Mouse (Mus musculus) limb, embryonic 12.5 days (tissue): ENCODE measurements around the gene Sec24d. TPM values are rescaled to one million over a fixed set of nuclear protein-coding genes. Genes with fewer than 3 reads are reported as not detected.
A peak's percentile ranks its signal among the peaks of the same experiment; 100 is the strongest.
"Not testable (repeated sequence)": the region's sequence is repeated elsewhere in the genome, so short reads cannot be mapped to it uniquely, and the experiment has no call there.

Experiments
- ATAC-seq: fragments of 200-750 bp; cut with Nextera tagmentation; 2 replicates; pipeline ENCODE4 v1.8.0; 2017; ENCODE audit warnings: low read depth, moderate TSS enrichment; ENCODE audit not compliant: insufficient number of reproducible peaks, insufficient read depth, low FRiP score, low TSS enrichment
- H3K27ac ChIP-seq: fragments of 300-500 bp; sonication (generic); 2 replicates; pipeline ENCODE4 v1.5.1; 2016; ENCODE audit warnings: mild to moderate bottlenecking, moderate library complexity
- H3K27me3 ChIP-seq: fragments of 300-500 bp; sonication (generic); 2 replicates; pipeline ENCODE4 v1.6.1; 2016; ENCODE audit warnings: mild to moderate bottlenecking, moderate library complexity
- H3K36me3 ChIP-seq: fragments of 300-500 bp; sonication (generic); 2 replicates; pipeline ENCODE4 v1.6.1; 2016; ENCODE audit warnings: mild to moderate bottlenecking, moderate library complexity
- H3K4me1 ChIP-seq: fragments of 300-500 bp; sonication (generic); replicated peaks from 2 replicates; pipeline ENCODE4 v1.6.1; 2016
- H3K4me2 ChIP-seq: fragments of 300-500 bp; sonication (generic); 2 replicates; pipeline ENCODE4 v1.6.1; 2016; ENCODE audit warnings: mild to moderate bottlenecking, moderate library complexity
- H3K4me3 ChIP-seq: fragments of 300-500 bp; sonication (generic); replicated peaks from 2 replicates; pipeline ENCODE4 v1.5.1; 2016; ENCODE audit warnings: mild to moderate bottlenecking
- H3K9ac ChIP-seq: fragments of 300-500 bp; sonication (generic); replicated peaks from 2 replicates; pipeline ENCODE4 v1.6.1; 2016; ENCODE audit warnings: mild to moderate bottlenecking, moderate library complexity
- H3K9me3 ChIP-seq: fragments of 300-500 bp; sonication (generic); 2 replicates; pipeline ENCODE4 v1.6.1; 2016; ENCODE audit warnings: mild to moderate bottlenecking, moderate library complexity
- WGBS: fragments of 180-500 bp; shearing (Covaris S2); methylation state at CpG from one replicate; pipeline ENCODE4 v1.1.7; 2016; 5-methylcytosine and 5-hydroxymethylcytosine counted together
- polyA plus RNA-seq: library from polyadenylated mRNA; unstranded; fragments of >200 nt; fragmentation: Nextera tagmentation; extraction: Ambion mirVana; gene quantifications from 2 replicates; pipeline ENCODE4 v1.2.1, GENCODE M21; 2016

Gene Sec24d
- polyA plus RNA-seq, 1 experiment from 2014 or later, result 41.8 TPM

DNA sequence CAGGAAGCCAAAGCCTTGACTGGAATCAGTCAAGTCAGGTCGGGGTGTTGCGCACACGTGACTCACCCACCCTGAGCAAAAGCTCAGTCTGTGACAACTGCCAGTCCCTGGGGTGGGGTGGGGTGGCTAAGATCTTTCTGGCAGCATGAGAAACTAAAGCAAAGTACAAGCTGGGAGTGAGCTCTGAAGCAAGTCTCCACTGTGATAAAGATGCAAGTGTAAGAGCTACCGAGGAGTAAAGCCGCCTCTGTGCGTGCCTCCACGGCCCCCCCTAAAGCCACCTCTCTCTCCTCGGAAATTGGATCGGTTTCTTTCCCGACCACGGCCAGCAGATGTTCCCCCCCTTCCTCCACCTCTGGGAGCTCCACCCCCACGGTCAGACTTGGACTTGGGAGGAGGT is 101.9 kb downstream of the Sec24d start:
- no peak overlapping the region for H3K4me2 ChIP-seq
- H3K27ac ChIP-seq, result no peak overlapping the region
- no peak overlapping the region for H3K4me3 ChIP-seq
- no peak for ATAC-seq
- 89% methylated on average over 12 of the region's 12 CpGs for WGBS
- no peaks in the 10 kb centered on the region for H3K27me3 ChIP-seq
- H3K4me1 ChIP-seq, result no peaks in the 10 kb centered on the region
- peaks cover 62% of the 10 kb centered on the region for H3K36me3 ChIP-seq
- no peak overlapping the region for H3K9ac ChIP-seq
- no peaks in the 10 kb centered on the region for H3K9me3 ChIP-seq

DNA sequence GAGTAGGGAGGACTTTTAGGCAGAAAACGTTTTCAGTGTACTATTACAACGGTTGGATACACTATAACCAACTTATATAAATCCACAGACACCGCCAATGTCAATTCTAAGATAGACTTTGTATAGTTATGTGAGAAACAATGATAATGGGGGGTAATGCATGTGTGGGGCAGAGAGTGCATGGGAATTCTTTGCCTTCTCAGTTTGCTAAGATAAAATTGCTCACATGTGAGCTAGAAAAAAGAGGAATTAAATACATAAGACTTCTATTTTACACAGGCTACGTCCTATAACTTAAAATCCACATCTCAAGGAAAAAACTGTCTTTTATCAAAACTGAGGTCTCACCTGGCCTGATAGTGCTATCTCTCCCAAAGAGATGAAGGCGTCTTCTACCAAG is 103.7 kb downstream of the Sec24d start:
- Histone ChIP-seq H3K4me1 (no peaks in the 10 kb centered on the region), H3K36me3 (peaks cover 60% of the 10 kb centered on the region), H3K4me3 (no peak overlapping the region), H3K9ac (no peak overlapping the region), H3K4me2 (no peak overlapping the region), H3K9me3 (no peaks in the 10 kb centered on the region), H3K27me3 (no peaks in the 10 kb centered on the region), H3K27ac (no peak overlapping the region)
- 90% methylated on average over 5 of the region's 5 CpGs for WGBS
- no peak for ATAC-seq

DNA sequence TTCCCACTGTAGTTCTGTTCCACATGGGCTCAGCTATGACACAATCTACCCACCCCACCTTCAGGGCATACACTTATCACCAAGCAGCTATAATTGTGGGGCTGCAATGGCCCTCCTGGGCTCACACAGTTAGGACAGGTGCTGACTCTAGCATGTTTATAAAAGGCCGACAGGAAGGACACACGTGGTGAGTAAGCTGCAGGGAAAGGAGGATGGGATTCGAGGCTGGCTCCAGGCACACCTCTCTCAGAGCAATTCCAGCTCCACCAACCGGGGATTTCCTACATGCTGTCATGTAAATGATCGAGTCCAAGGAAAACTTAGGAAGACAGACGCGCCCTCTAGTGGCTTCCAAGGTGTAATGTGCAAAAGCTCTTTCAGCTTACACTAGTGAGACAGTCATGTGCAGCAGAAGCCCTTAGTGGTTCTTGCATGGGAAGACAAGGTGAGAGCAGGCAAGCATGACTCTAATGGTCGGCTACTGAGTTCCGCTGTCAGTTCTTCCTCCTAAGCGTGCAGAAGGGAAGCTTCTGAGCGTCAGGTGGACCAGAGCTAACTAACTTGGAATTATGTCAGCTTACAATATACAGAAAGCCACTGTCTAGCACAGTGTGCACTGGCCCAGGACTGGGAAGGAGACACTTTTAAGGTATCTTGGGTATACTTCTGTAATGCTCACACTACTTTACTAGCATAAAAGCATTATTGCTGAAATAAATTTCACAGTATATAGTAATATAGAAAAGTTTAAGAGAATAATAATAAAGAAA is 104.7 kb downstream of the Sec24d start:
- no peak for ATAC-seq
- H3K4me3 ChIP-seq, result no peak overlapping the region
- no peak overlapping the region for H3K4me2 ChIP-seq
- H3K4me1 ChIP-seq, result no peaks in the 10 kb centered on the region
- no peak overlapping the region for H3K27ac ChIP-seq
- no peaks in the 10 kb centered on the region for H3K27me3 ChIP-seq
- H3K36me3 ChIP-seq, result peaks cover 62% of the 10 kb centered on the region
- H3K9ac ChIP-seq, result no peak overlapping the region
- H3K9me3 ChIP-seq, result no peaks in the 10 kb centered on the region
- 33% methylated on average over 11 of the region's 11 CpGs for WGBS

DNA sequence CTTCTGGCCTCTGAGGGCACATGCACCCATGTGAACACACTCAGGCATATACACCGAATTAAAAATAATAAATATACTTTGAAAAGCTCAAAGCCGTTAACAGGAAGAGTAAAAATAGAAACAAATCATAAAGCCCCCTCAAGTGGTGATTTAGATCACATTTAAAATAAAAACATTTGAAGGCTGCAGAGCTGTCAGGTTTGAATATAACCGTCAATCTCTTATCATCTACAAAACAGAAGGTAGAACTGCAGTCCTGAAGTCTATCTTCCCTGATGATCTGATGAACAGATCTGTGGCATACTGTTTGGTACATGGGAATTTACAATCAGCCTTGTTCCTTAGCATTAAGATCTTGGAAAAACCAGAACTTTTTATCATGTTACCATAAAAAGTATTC is 109.3 kb downstream of the Sec24d start:
- no peak overlapping the region for H3K27ac ChIP-seq
- peaks cover 63% of the 10 kb centered on the region for H3K36me3 ChIP-seq
- no peak overlapping the region for H3K9ac ChIP-seq
- no peaks in the 10 kb centered on the region for H3K4me1 ChIP-seq
- 96% methylated on average over 3 of the region's 3 CpGs for WGBS
- H3K4me3 ChIP-seq, result no peak overlapping the region
- H3K9me3 ChIP-seq, result no peaks in the 10 kb centered on the region
- no peak overlapping the region for H3K4me2 ChIP-seq
- ATAC-seq, result no peak
- no peaks in the 10 kb centered on the region for H3K27me3 ChIP-seq

DNA sequence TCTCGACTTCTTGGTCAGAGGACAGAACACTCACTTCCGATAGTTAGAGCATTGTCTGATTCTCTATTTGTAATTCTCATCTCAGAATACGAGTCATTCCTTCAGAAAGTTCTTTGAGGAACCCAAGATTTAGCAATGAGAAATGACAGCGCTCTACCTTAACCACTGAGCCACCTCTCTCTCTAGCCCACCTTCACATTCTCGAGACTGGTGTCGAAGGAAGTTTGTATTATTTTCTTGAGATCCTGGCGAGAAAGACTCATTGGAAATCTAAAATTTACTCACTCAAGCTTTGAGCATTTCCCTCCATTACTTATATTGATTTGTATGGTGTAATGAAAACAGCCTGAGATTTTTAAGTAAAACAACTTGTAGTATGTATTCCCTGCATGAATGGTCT is 117.2 kb downstream of the Sec24d start:
- Histone ChIP-seq H3K4me2 (peak overlapping the region; percentile 70), H3K4me1 (peaks cover 6% of the 10 kb centered on the region; the same call in 1 of the 2 replicates), H3K27ac (no peak overlapping the region), H3K27me3 (no peaks in the 10 kb centered on the region), H3K9me3 (no peaks in the 10 kb centered on the region), H3K36me3 (peaks cover 22% of the 10 kb centered on the region), H3K4me3 (peak overlapping the region; percentile 68), H3K9ac (peak overlapping the region; percentile 59; the same call in 1 of the 2 replicates)
- no peak for ATAC-seq
- 93% methylated on average over 7 of the region's 7 CpGs for WGBS

DNA sequence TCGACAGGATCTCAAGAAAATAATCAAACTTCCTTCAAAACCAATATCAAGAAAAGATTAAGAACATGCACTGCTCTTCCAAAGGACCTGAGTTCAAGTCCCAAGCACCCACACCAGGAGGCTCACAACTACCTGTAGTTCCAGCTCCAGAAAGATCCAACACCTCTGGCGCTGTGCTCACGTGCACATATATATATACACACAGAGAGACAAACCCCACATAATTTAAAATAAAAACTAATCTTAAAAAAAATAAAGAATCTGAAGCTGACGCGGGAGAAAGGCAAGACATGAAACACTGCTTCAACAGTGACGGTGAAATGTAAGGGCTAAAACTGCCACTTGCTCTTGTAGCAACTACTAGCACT is 117.8 kb downstream of the Sec24d start:
- H3K27me3 ChIP-seq, result no peaks in the 10 kb centered on the region
- H3K27ac ChIP-seq, result 0 out of 2 replicates have a peak overlapping the region, but pooled peaks have one; percentile 25
- WGBS, result 11% methylated on average over 6 of the region's 6 CpGs
- H3K4me2 ChIP-seq, result peak overlapping the region; percentile 70
- H3K9me3 ChIP-seq, result no peaks in the 10 kb centered on the region
- peaks cover 15% of the 10 kb centered on the region for H3K36me3 ChIP-seq
- peak overlapping the region; percentile 68 for H3K4me3 ChIP-seq
- H3K4me1 ChIP-seq, result peaks cover 6% of the 10 kb centered on the region; the same call in 1 of the 2 replicates
- ATAC-seq, result 0 out of 2 replicates have a peak, but pooled peaks have one; percentile 3
- H3K9ac ChIP-seq, result peak overlapping the region; percentile 59

DNA sequence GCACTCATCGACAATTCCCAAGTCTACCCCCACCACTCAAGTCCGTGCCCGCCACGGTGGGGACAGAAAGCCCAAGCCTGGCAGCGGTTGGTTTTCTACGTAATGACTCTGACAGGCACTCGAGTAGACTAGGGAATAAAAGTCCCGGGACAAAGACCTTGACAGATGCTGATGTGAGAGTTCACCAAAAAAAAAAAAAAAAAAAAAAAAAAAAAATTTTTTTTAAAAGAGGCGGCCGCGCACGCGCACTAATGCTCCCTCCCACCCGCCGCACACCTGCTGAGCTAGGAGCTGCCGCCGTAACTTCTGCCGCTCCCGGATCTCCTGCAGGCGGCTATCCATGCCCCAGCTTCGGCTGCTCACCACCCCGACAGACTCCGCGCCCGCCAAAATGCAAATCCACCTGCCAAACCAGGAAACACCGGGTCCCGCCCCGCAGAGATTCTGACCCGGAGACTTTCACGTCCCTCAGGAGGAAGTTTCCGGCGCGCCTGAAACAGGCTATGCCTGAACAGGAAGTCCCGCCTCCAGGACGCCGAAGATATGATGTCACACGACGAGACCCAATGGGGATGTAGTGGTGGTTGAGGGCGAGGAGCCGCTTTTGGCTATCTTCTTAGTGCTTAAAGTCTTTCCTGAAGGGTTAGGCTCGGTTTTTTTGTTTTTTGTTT is 118.4 kb downstream of the Sec24d start, which contains the start of gene Mettl14:
Gene Mettl14, minus strand, starts transcription at position 623 of the 671 bp plus-strand sequence.
- peak; percentile 98 for ATAC-seq
- H3K27me3 ChIP-seq, result no peaks in the 10 kb centered on the region
- peak within 1 kb of the TSS; percentile 68 for H3K4me3 ChIP-seq
- no peaks in the 10 kb centered on the region for H3K9me3 ChIP-seq
- WGBS, result under 1% methylated on average over 34 of the region's 41 CpGs
- peak within 1 kb of the TSS; percentile 88 for H3K27ac ChIP-seq
- peak within 1 kb of the TSS; percentile 59 for H3K9ac ChIP-seq
- H3K36me3 ChIP-seq, result peaks cover 13% of the 10 kb centered on the region
- peak within 1 kb of the TSS; percentile 70 for H3K4me2 ChIP-seq
- peaks cover 6% of the 10 kb centered on the region; the same call in 1 of the 2 replicates for H3K4me1 ChIP-seq

DNA sequence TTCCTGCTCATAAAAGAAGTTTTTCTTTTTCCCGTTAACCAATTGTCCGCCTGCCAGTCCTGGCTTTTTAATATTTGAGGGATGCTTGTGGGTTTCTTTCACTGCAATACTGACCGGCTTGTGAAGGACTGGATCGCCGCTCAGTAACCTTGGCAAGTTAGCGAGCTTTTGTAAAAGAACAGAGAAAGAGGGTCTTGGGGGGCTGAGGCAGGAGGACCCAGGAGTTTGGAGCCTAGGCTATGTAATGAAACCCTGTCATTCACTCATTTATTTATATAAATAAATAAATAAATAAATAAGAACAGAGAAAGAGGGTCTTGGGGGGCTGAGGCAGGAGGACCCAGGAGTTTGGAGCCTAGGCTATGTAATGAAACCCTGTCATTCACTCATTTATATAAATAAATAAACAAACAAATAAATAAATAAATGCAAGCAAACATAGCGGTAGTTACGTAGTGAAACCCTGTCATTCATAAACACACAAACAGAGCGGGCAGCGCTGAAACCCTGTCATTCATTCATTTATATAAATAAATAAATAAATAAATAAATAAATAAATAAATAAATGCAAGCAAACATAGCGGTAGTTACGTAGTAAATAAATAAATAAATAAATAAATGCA is 119.0 kb downstream of the Sec24d start:
- H3K4me1 ChIP-seq, H3K9me3 ChIP-seq, H3K36me3 ChIP-seq, H3K27me3 ChIP-seq: not testable (repeated sequence)
- Histone ChIP-seq H3K9ac (peak overlapping the region; percentile 59), H3K4me2 (peak overlapping the region; percentile 57), H3K27ac (peak overlapping the region; percentile 88), H3K4me3 (peak overlapping the region; percentile 68)
- peak; percentile 70 for ATAC-seq
- WGBS, result 17% methylated on average over 12 of the region's 12 CpGs

DNA sequence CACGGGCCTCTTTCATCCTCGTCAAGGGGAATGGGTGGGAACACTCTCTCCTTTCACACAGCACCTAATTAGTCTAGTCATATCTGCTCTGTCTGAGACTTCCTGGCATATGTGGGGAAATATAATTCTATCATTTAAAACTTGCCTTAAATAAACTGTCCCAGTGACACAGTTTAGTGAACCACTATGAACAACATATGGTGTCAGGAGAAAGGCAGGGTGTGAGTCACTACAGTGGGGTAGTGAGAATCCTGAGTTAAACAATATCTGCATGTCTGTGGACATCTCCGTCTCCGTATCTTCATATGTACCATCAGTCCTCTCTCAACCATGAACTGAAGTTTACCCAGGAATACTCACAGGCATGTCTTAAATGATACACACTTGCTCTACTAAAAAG is 123.9 kb downstream of the Sec24d start:
- Histone ChIP-seq H3K27ac (no peak overlapping the region), H3K4me3 (no peak overlapping the region), H3K4me2 (no peak overlapping the region), H3K4me1 (no peaks in the 10 kb centered on the region), H3K36me3 (no peaks in the 10 kb centered on the region), H3K9ac (no peak overlapping the region), H3K27me3 (no peaks in the 10 kb centered on the region), H3K9me3 (no peaks in the 10 kb centered on the region)
- ATAC-seq, result no peak
- WGBS, result 77% methylated on average over 4 of the region's 4 CpGs

DNA sequence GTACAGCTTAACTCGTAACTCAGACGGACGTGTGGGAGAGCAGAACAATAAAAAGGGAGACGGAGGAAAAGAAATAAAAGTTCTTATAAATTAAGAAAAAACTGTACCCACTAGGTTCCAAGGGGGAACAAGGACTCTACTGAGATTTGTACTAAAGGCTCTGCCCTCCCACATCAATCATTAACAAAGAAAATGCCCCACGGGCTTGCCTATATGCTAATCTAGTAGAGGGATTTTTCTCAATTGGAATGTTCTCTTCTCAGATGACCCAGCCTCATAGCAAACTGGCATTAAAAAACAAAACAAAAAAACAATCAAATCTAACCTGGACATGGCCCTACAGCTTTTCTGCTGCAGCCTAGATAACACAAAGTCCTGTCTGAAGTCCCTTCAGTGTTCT is 128.4 kb downstream of the Sec24d start:
- Histone ChIP-seq H3K36me3 (no peaks in the 10 kb centered on the region), H3K27ac (no peak overlapping the region), H3K27me3 (no peaks in the 10 kb centered on the region), H3K9ac (no peak overlapping the region), H3K4me3 (no peak overlapping the region), H3K4me1 (no peaks in the 10 kb centered on the region), H3K4me2 (no peak overlapping the region), H3K9me3 (no peaks in the 10 kb centered on the region)
- 78% methylated on average over 5 of the region's 5 CpGs for WGBS
- no peak for ATAC-seq
